Mouse (Mus musculus) limb, embryonic 10.5 days (tissue): Measurements from ENCODE around the gene Olfr322. TPM values are rescaled to one million over a fixed set of nuclear protein-coding genes. Genes with fewer than 3 reads are reported as not detected.
"Not testable (repeated sequence)": the region's sequence is repeated elsewhere in the genome, so short reads cannot be mapped to it uniquely, and the experiment has no call there.

ENCODE experiments used
- DNase-seq: peaks from one replicate; pipeline ENCODE4 v3.0.0-alpha.2; 2017; ENCODE audit warnings: low spot score
- H3K27ac ChIP-seq: fragments of 300-500 bp; sonication (generic); 2 replicates; pipeline ENCODE4 v1.5.1; 2016; ENCODE audit warnings: mild to moderate bottlenecking
- H3K27me3 ChIP-seq: fragments of 300-500 bp; sonication (generic); 2 replicates; pipeline ENCODE4 v1.6.1; 2016; ENCODE audit warnings: low read depth, mild to moderate bottlenecking; ENCODE audit not compliant: poor library complexity, severe bottlenecking
- H3K36me3 ChIP-seq: fragments of 300-500 bp; sonication (generic); 2 replicates; pipeline ENCODE4 v1.6.1; 2016; ENCODE audit warnings: mild to moderate bottlenecking, moderate library complexity
- H3K4me1 ChIP-seq: fragments of 300-500 bp; sonication (generic); 2 replicates; pipeline ENCODE4 v1.6.1; 2016
- H3K4me3 ChIP-seq: fragments of 300-500 bp; sonication (generic); 2 replicates; pipeline ENCODE4 v1.5.1; 2016; ENCODE audit warnings: mild to moderate bottlenecking, moderate library complexity
- H3K9me3 ChIP-seq: fragments of 300-500 bp; sonication (generic); replicated peaks from 2 replicates; pipeline ENCODE4 v1.6.1; 2016; ENCODE audit warnings: mild to moderate bottlenecking
- WGBS: fragments of 180-500 bp; shearing (Covaris S2); methylation state at CpG from one replicate; pipeline ENCODE4 v1.1.7; 2016; 5-methylcytosine and 5-hydroxymethylcytosine counted together
- polyA plus RNA-seq: library from polyadenylated mRNA; unstranded; fragments of >200 nt; fragmentation: Nextera tagmentation; extraction: Ambion mirVana; gene quantifications from 2 replicates; pipeline ENCODE4 v1.2.1, GENCODE M21; 2016

Olfr322 gene
- polyA plus RNA-seq, 1 experiment from 2014 or later: not detected

DNA sequence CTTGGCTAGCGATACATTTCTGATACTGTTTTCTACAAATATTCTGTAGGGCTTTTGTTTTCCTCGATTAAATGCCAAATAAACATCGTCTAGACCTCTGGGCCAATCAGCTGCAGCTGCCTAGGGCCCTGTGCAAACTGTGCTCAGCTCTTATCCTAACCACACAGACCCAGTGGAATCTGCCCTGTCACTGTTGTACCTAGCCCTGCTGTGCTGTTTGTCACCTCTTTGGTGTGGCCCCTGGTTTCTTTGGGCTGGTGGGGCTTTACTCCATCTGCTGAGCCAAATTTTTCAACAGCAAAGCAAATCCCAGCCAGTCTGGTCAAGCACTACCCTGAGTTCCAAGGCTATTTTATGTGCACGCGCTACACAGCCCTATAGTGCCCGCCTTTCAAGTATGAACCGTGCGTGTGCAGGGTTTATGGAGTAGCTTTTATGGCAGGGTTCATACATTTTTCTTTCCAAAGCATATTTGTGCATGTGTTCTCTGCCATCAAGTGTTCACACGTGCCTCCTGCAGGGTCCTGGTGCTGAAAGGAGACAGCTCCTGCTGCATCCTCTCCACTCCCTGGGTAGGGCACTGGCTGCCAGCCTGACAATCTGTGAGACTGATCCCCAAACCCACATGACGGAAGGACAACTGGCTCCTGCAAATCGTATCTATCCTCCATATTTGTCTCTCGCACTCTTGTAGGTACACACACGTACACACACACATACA lies 16.8 kb upstream of the Olfr322 start:
- no peaks in the 10 kb centered on the region for H3K36me3 ChIP-seq
- H3K4me1 ChIP-seq: peaks cover 9% of the 10 kb centered on the region
- no peaks in the 10 kb centered on the region for H3K9me3 ChIP-seq
- WGBS: 85% methylated on average over 13 of the region's 13 CpGs
- peaks cover 43% of the 10 kb centered on the region for H3K27me3 ChIP-seq
- no peak for DNase-seq
- H3K4me3 ChIP-seq: no peak overlapping the region
- no peak overlapping the region for H3K27ac ChIP-seq

DNA sequence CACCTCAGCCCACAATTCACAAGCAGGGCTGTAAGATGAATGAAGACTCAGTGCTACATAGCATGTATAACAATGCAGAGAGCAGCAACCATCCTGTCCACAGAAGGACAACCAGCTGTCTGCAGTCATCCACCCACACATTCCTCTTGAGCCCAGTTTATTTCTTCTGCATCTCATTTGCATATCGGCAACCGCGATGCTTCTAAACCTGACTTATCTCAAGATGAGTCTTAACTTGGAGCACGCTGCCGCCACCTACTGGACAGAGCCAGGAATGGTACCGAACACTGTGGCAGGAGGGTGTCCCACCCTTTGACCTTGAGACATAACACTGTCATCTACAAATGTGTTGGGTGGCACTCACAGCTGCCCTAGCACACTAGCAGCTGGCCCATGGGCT lies 15.2 kb upstream of the Olfr322 start:
- Histone ChIP-seq H3K9me3 (no peaks in the 10 kb centered on the region), H3K27me3 (peaks cover 32% of the 10 kb centered on the region), H3K4me1 (peaks cover 9% of the 10 kb centered on the region), H3K36me3 (no peaks in the 10 kb centered on the region), H3K4me3 (no peak overlapping the region), H3K27ac (no peak overlapping the region)
- WGBS: 38% methylated on average over 6 of the region's 6 CpGs
- DNase-seq: peak; percentile 40

DNA sequence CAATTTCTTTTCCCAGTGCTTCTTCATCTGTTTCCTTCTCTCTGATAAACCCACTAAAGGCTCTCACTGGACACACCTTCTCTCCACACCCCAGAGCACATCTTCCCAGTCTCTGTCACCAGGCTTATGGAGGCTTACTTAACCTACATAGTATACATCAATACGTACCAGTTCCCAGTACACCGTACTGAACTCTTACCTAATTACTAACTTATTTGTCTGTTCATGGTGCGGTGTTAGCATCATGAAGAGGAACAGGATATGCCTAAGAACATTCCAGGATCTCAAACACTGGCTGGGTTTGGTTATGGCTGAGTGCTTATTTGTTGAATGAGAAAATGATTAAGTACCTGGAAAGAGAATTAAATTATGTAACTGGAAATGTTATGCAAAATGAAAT lies 3.4 kb upstream of the Olfr322 start:
- no peak overlapping the region for H3K4me3 ChIP-seq
- H3K36me3 ChIP-seq: no peaks in the 10 kb centered on the region
- no peaks in the 10 kb centered on the region for H3K4me1 ChIP-seq
- H3K27ac ChIP-seq: no peak overlapping the region
- no peaks in the 10 kb centered on the region for H3K9me3 ChIP-seq
- H3K27me3 ChIP-seq: no peaks in the 10 kb centered on the region
- no peak for DNase-seq
- WGBS: 91% methylated on average over 3 of the region's 3 CpGs

DNA sequence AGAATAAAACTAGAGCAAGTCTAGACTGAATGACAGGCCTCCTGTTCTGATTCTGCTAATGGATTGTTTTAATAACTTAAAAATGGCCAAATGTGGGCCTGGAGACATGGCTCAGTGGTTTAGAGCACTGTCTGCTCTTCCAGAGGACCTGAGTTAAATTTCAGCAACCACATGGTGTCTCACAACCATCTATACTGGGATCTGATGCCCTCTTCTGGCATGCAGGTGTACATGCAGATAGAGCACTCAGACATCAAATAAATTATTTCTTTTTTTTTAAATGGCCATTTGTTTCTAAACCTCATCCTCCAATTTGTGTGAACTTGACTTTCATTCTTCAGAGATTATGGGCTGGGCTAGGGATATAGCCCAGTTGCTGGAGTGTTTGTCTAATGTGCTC lies 10.7 kb downstream of the Olfr322 start:
- no peak overlapping the region for H3K4me3 ChIP-seq
- H3K4me1 ChIP-seq: no peaks in the 10 kb centered on the region
- DNase-seq: no peak
- H3K27me3 ChIP-seq: no peaks in the 10 kb centered on the region
- no peaks in the 10 kb centered on the region for H3K36me3 ChIP-seq
- H3K27ac ChIP-seq: no peak overlapping the region
- H3K9me3 ChIP-seq: no peaks in the 10 kb centered on the region

DNA sequence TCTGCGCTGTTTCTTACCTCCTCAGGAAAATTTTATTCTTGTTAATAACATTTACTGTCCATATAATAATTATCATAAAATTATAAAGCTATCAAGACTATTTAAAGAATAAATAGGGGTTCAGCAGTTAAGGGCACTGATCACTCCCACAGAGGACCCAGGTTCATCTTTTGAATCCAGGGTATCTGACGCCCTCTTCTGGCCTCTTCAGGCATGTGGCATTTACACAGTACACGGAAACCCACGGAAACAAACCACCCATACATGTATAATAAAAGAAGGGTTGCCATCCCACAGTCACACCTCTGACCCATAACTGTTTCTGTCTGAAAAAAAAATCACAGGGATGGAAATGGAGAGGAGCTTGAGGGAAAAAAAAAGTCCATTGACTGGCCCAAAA lies 13.2 kb downstream of the Olfr322 start:
- WGBS: 59% methylated on average over 4 of the region's 4 CpGs
- DNase-seq: no peak

DNA sequence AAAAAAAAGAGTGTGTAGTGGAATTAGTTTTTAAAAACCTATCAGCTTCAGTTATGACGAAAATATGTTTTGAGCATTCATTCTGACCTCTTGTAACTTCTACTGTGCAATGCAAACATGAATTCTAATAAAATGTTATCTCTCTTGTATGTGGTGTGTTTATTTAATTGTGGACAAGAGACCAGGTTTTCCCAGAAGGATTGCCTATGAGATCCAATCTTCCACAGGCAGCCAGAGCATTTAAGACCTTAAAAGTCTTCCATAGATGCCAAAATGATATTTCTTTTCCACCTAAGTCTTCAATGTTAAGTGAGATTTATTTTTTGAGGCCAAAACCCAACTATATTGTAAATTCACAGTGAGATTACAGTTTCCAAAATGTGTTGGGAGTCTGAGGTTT lies 22.2 kb downstream of the Olfr322 start, which contains the start of gene Olfr320:
Gene Olfr320 (plus strand): TSS at position 301 of the 400 bp plus-strand sequence.
- Histone ChIP-seq H3K9me3 (no peaks in the 10 kb centered on the region), H3K4me1 (no peaks in the 10 kb centered on the region), H3K36me3 (no peaks in the 10 kb centered on the region), H3K4me3 (no peak within 1 kb of the TSS), H3K27me3 (no peaks in the 10 kb centered on the region), H3K27ac (no peak within 1 kb of the TSS)
- DNase-seq: no peak
- 86% methylated on average over 1 of the region's 1 CpGs for WGBS

More for the DNA sequence above, 13.2 kb downstream of the Olfr322 start:
- H3K4me3 ChIP-seq: no peak overlapping the region
- H3K27me3 ChIP-seq: no peaks in the 10 kb centered on the region
- no peaks in the 10 kb centered on the region for H3K9me3 ChIP-seq
- H3K4me1 ChIP-seq: no peaks in the 10 kb centered on the region
- H3K27ac ChIP-seq: no peak overlapping the region
- H3K36me3 ChIP-seq: no peaks in the 10 kb centered on the region

DNA sequence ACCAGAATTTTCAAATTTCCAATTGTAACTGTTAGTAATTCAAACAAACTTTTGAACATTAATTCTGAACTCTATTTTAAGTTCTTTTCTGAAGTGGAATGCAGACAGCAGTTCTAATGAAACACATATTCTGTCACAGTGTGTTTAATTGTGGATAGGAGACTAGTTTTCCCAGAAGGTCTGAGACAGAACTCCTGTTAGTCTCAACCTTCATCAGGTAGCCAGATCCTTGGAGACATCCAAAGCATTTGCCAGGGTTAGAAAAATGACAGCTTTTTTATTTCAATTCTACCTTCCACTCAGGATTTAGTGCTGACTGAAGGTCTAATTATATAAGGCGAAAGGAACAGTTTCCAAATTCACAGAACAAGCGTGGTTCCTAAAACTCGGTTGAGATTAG lies 40.3 kb downstream of the Olfr322 start, which contains the start of gene Olfr319:
Gene Olfr319 (plus strand): TSS at position 301 of the 400 bp plus-strand sequence.
- Histone ChIP-seq H3K36me3 (no peaks in the 10 kb centered on the region), H3K4me3 (no peak within 1 kb of the TSS), H3K4me1 (no peaks in the 10 kb centered on the region), H3K27ac (no peak within 1 kb of the TSS), H3K9me3 (peaks cover 4% of the 10 kb centered on the region; the same call in 1 of the 2 replicates), H3K27me3 (no peaks in the 10 kb centered on the region)
- DNase-seq: no peak
- WGBS: 85% methylated on average over 3 of the region's 3 CpGs

DNA sequence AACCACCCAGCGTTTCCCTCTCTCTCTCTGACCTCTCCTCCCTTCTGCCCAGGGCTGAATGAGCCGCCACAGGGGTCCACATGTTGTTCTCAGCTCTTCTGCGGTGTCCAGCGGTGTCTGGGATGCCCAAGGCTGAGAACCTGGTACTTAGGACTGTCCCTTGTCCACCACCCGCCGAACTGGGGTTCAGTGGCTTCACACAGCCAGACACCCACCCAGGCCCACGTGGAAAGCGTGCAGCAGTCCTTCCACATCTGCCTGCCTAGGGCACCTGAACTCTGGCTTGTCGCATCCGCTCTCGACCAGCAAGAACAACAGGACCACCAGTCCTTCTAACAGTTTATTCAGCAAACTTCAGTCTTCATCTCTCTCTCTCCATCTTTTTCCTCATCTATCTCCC lies 50.5 kb downstream of the Olfr322 start:
- Histone ChIP-seq H3K4me1 (no peaks in the 10 kb centered on the region), H3K36me3 (no peaks in the 10 kb centered on the region), H3K27ac (no peak overlapping the region), H3K4me3 (no peak overlapping the region), H3K9me3 (no peaks in the 10 kb centered on the region), H3K27me3 (no peaks in the 10 kb centered on the region)
- DNase-seq: no peak
- WGBS: 85% methylated on average over 11 of the region's 11 CpGs

DNA sequence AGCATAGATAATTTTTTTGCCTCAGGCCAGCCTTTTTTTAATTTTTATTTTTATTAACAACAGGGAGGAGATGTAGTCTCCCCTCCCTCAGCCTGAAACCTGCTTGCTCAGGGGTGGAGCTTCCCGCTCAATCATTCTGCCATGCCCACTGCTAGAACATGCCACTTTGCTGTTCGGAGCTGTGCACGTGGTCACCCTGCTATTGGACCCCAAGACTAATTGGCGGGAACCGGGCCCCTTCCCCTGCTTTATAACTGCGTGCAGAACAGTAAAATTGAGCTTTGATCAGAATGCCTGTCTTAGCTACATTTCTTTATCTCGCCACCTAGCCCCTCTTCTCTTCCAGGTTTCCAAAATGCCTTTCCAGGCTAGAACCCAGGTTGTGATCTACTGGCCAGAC lies 59.1 kb downstream of the Olfr322 start:
- not testable (repeated sequence) for H3K4me3 ChIP-seq, H3K9me3 ChIP-seq, H3K27ac ChIP-seq, H3K27me3 ChIP-seq, DNase-seq, H3K4me1 ChIP-seq, H3K36me3 ChIP-seq
- 95% methylated on average over 7 of the region's 7 CpGs for WGBS

Other genes starting within 250 kb of the Olfr322 start
- gene 1810065E05Rik, start 237.7 kb upstream of the Olfr322 start, polyA plus RNA-seq: not detected in 2 replicates
- not detected in 2 replicates for gene Gm12253, start 226.2 kb upstream of the Olfr322 start, polyA plus RNA-seq
- gene Lypd9, start 205.9 kb upstream of the Olfr322 start, polyA plus RNA-seq: not detected in 2 replicates
- gene Olfr30, start 196.5 kb upstream of the Olfr322 start, polyA plus RNA-seq: not detected in 2 replicates
- gene Olfr332, start 166.2 kb upstream of the Olfr322 start, polyA plus RNA-seq: not detected in 2 replicates
- not detected in 2 replicates for gene Olfr331, start 156.2 kb upstream of the Olfr322 start, polyA plus RNA-seq
- not detected in 2 replicates for gene Olfr330, start 123.9 kb upstream of the Olfr322 start, polyA plus RNA-seq
- gene Olfr329-ps, start 112.4 kb upstream of the Olfr322 start, polyA plus RNA-seq: not detected in 2 replicates
- gene Olfr328, start 103.1 kb upstream of the Olfr322 start, polyA plus RNA-seq: 0.05 TPM in 1 of 2 replicates, not detected in the other
- gene Olfr224, start 88.2 kb upstream of the Olfr322 start, polyA plus RNA-seq: not detected in 2 replicates
- not detected in 2 replicates for gene Olfr325, start 81.1 kb upstream of the Olfr322 start, polyA plus RNA-seq
- not detected in 2 replicates for gene Olfr324, start 63.7 kb upstream of the Olfr322 start, polyA plus RNA-seq
- gene 2210407C18Rik, start 42.7 kb upstream of the Olfr322 start, polyA plus RNA-seq: not detected in 2 replicates
- gene Olfr323, start 28.3 kb upstream of the Olfr322 start, polyA plus RNA-seq: not detected in 2 replicates
- gene Trim58, start 18.3 kb upstream of the Olfr322 start, polyA plus RNA-seq: 0.29 and 0.30 TPM in 2 replicates
- gene Olfr320, start 22.3 kb downstream of the Olfr322 start, polyA plus RNA-seq: not detected in 2 replicates
- not detected in 2 replicates for gene Olfr319, start 40.4 kb downstream of the Olfr322 start, polyA plus RNA-seq
- gene Olfr318, start 65.2 kb downstream of the Olfr322 start, polyA plus RNA-seq: not detected in 2 replicates
- gene Olfr317, start 80.4 kb downstream of the Olfr322 start, polyA plus RNA-seq: not detected in 2 replicates
- gene Olfr316, start 94.0 kb downstream of the Olfr322 start, polyA plus RNA-seq: not detected in 2 replicates
- not detected in 2 replicates for gene Olfr315, start 114.4 kb downstream of the Olfr322 start, polyA plus RNA-seq
- gene Olfr314, start 124.2 kb downstream of the Olfr322 start, polyA plus RNA-seq: not detected in 2 replicates
- not detected in 2 replicates for gene Fam183b, start 143.2 kb downstream of the Olfr322 start, polyA plus RNA-seq
- not detected in 2 replicates for gene Olfr313, start 156.2 kb downstream of the Olfr322 start, polyA plus RNA-seq
- not detected in 2 replicates for gene Olfr312, start 170.5 kb downstream of the Olfr322 start, polyA plus RNA-seq
- not detected in 2 replicates for gene Olfr311, start 180.5 kb downstream of the Olfr322 start, polyA plus RNA-seq
- gene Gm12258, start 188.4 kb downstream of the Olfr322 start, polyA plus RNA-seq: 7.8 and 11.0 TPM in 2 replicates
- gene 2810021J22Rik, start 208.4 kb downstream of the Olfr322 start, polyA plus RNA-seq: 8.6 and 10.9 TPM in 2 replicates
- gene Zfp39, start 245.4 kb downstream of the Olfr322 start, polyA plus RNA-seq: 5.7 and 6.9 TPM in 2 replicates